Mouse (Mus musculus) liver, embryonic 14 days (tissue): ENCODE data around the gene Lrrc66. TPM values are rescaled to one million over a fixed set of nuclear protein-coding genes. Genes with fewer than 3 reads are reported as not detected.

Experiments used
- polyA plus RNA-seq: library from polyadenylated mRNA; depleted of rRNA; stranded (reverse); fragments of >200 nt; gene quantifications from 2 replicates; pipeline ENCODE4 v1.2.3, GENCODE M21; 2012; rRNA removed

The Lrrc66 gene
- 0.03 and 0.10 TPM in 2 replicates for polyA plus RNA-seq

GRCm38 (mm10) chr5:73632291-73632690 lies at the start of gene Lrrc66:
TSS of gene Lrrc66 (minus strand) at chr5:73632526.

GRCm38 (mm10) chr5:73651061-73651854 lies 18.9 kb upstream of the Lrrc66 start, which contains the start of gene Spata18:
TSS of gene Spata18 (plus strand) at chr5:73651379.

GRCm38 (mm10) chr5:73647261-73647900 lies 15.1 kb upstream of the Lrrc66 start, which contains the start of gene Sgcb:
TSS of gene Sgcb (minus strand) at chr5:73647790.

Other genes with a start within 250 kb of the Lrrc66 start
- gene Cwh43, start 226.5 kb downstream of the Lrrc66 start, polyA plus RNA-seq: 0.02 TPM in 1 of 2 replicates, not detected in the other
- gene Dcun1d4, start 151.5 kb downstream of the Lrrc66 start, polyA plus RNA-seq: 1.9 TPM in 2 replicates
- 1.4 and 1.7 TPM in 2 replicates for gene Sgcb, start 15.3 kb upstream of the Lrrc66 start, polyA plus RNA-seq
- gene Spata18, start 18.9 kb upstream of the Lrrc66 start, polyA plus RNA-seq: not detected in 2 replicates